Mouse (Mus musculus) neural tube, embryonic 11.5 days (tissue): Measurements from ENCODE around the gene Pdzd2. TPM values are rescaled to one million over a fixed set of nuclear protein-coding genes. Genes with fewer than 3 reads are reported as not detected.

Source experiments
- ATAC-seq: fragments of 200-750 bp; cut with Nextera tagmentation; 2 replicates; pipeline ENCODE4 v1.8.0; 2017; ENCODE audit warnings: moderate number of reproducible peaks, mild to moderate bottlenecking, moderate TSS enrichment, moderate library complexity; ENCODE audit not compliant: insufficient read depth, low FRiP score, low TSS enrichment
- DNase-seq: peaks from one replicate; pipeline ENCODE4 v3.0.0-alpha.2; 2015; ENCODE audit warnings: low spot score
- H3K27ac ChIP-seq: fragments of 300-500 bp; sonication (generic); 2 replicates; pipeline ENCODE4 v1.5.1; 2014; ENCODE audit warnings: low read depth, mild to moderate bottlenecking, low read length
- H3K27me3 ChIP-seq: fragments of 300-500 bp; sonication (generic); 2 replicates; pipeline ENCODE4 v1.6.1; 2014; ENCODE audit warnings: mild to moderate bottlenecking, low read length, mixed read lengths; ENCODE audit not compliant: control insufficient read depth, insufficient read depth
- H3K36me3 ChIP-seq: fragments of 300-500 bp; sonication (generic); 2 replicates; pipeline ENCODE4 v1.6.1; 2014; ENCODE audit warnings: mild to moderate bottlenecking, low read length, moderate library complexity, mixed read lengths; ENCODE audit not compliant: control insufficient read depth, insufficient read depth
- H3K4me1 ChIP-seq: fragments of 300-500 bp; sonication (generic); 2 replicates; pipeline ENCODE4 v1.6.1; 2014; ENCODE audit warnings: low read length, mixed read lengths; ENCODE audit not compliant: control insufficient read depth, insufficient read depth
- H3K4me2 ChIP-seq: fragments of 300-500 bp; sonication (generic); 2 replicates; pipeline ENCODE4 v1.6.1; 2014; ENCODE audit warnings: low read depth, mild to moderate bottlenecking, moderate library complexity
- H3K4me3 ChIP-seq: fragments of 300-500 bp; sonication (generic); 2 replicates; pipeline ENCODE4 v1.5.1; 2014; ENCODE audit warnings: low read depth, low read length
- H3K9ac ChIP-seq: fragments of 300-500 bp; sonication (generic); 2 replicates; pipeline ENCODE4 v1.6.1; 2014; ENCODE audit warnings: mild to moderate bottlenecking, low read length
- H3K9me3 ChIP-seq: fragments of 300-500 bp; sonication (generic); 2 replicates; pipeline ENCODE4 v1.6.1; 2016; ENCODE audit warnings: low read length; ENCODE audit not compliant: control insufficient read depth
- WGBS: fragments of 180-500 bp; shearing (Covaris S2); extraction: QIAGEN DNeasy Blood & Tissue Kit; methylation state at CpG from one replicate; pipeline ENCODE4 v1.1.7; 2014; 5-methylcytosine and 5-hydroxymethylcytosine counted together
- polyA plus RNA-seq: library from polyadenylated mRNA; unstranded; fragments of >200 nt; fragmentation: Nextera tagmentation; extraction: Ambion mirVana; gene quantifications from 2 replicates; pipeline ENCODE4 v1.2.1, GENCODE M21; 2014

Pdzd2 gene
- polyA plus RNA-seq, 1 experiment from 2014 or later, result 4.8 TPM

DNA sequence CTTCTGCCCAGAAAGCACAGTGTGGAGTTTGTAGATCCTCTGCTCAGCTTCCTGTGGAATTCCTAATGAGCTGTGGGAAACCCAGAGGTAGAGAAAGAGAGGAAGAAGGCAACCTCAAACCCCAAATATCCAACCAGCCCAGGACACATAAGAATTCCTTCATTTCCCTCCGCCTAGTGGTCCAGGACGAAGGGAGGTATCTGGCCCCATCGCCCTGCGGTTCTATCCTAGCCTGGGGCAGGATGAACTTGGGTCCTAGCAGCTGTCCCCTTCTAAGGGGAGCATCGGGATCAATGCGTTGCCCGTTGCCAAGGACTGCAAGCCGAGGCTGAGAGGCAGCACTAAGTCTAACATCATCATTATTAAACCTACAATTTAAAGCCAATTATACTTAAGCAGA is 104.8 kb downstream of the Pdzd2 start:
- Histone ChIP-seq H3K4me1 (peaks cover 2% of the 10 kb centered on the region; the same call in 1 of the 2 replicates), H3K27ac (no peak overlapping the region), H3K36me3 (no peaks in the 10 kb centered on the region), H3K27me3 (no peaks in the 10 kb centered on the region), H3K9me3 (no peaks in the 10 kb centered on the region), H3K4me2 (no peak overlapping the region), H3K9ac (no peak overlapping the region), H3K4me3 (no peak overlapping the region)
- ATAC-seq, result no peak
- WGBS, result 91% methylated on average over 8 of the region's 8 CpGs
- no peak for DNase-seq

DNA sequence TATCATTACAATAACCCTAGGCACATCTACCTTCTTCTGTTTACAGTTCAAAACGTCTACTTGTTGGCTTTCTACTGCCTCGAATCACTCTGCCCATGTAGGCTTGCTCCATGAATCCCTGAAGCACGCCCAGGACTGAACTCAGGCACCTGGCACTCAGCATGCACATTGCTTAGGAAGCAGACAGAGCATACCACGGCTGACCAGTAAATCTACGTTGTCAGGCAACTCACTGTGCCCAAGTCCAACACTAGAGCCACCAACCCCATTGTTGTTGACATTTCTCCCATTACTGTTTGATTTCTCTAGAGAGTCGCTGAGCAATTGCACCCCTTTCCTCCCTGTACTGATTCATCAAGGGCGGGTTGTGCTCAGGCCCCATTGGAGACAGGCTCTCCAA is 110.6 kb downstream of the Pdzd2 start:
- no peak for DNase-seq
- no peak for ATAC-seq
- WGBS, result 86% methylated on average over 7 of the region's 7 CpGs

DNA sequence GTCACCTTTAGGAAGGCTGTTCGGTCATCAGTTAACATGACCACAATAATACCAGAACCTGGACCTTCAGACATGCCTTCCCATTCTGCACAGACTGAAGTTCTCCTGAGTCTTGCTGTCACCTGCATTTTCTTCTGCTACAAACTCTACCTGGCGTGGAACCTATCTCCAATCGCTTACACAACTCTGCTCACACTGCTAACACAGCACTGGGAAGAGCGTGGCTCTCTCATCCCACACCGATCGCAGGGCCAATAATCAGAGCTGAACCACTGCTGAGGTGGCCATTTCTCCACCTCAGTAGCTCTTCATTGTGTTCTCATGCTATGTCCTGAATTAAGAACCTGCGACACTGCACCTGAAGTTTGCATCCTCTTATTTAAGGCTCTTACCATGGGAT is 111.3 kb downstream of the Pdzd2 start:
- WGBS, result 94% methylated on average over 7 of the region's 7 CpGs
- DNase-seq (no peak), ATAC-seq (no peak)
- Histone ChIP-seq H3K36me3 (no peaks in the 10 kb centered on the region), H3K4me3 (no peak overlapping the region), H3K4me2 (no peak overlapping the region), H3K27me3 (no peaks in the 10 kb centered on the region), H3K9ac (no peak overlapping the region), H3K27ac (no peak overlapping the region), H3K4me1 (peaks cover 6% of the 10 kb centered on the region; the same call in 1 of the 2 replicates), H3K9me3 (no peaks in the 10 kb centered on the region)

More for the DNA sequence above, 110.6 kb downstream of the Pdzd2 start:
- Histone ChIP-seq H3K27me3 (no peaks in the 10 kb centered on the region), H3K9ac (no peak overlapping the region), H3K27ac (no peak overlapping the region), H3K4me3 (no peak overlapping the region), H3K4me2 (no peak overlapping the region), H3K36me3 (no peaks in the 10 kb centered on the region), H3K4me1 (peaks cover 6% of the 10 kb centered on the region; the same call in 1 of the 2 replicates), H3K9me3 (no peaks in the 10 kb centered on the region)

DNA sequence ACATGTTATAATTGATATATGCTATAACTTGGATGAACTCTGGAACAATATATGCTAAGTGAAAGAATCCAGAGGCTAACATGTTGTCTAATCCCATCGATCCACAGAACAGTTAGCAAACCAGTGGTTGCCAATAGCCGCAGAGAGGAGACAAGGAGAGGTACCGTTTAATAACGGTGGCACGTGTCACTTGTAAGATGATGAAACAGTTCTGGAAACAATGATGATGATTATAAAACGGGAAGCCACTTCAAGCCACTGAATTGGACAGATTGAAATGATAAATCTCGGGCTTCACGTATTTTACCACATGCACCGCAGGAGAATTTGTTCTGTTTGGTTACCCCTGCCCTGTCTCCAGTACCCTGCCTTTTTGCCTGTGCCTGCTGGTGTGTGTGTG is 112.8 kb downstream of the Pdzd2 start:
- Histone ChIP-seq H3K27me3 (no peaks in the 10 kb centered on the region), H3K4me2 (no peak overlapping the region), H3K9me3 (no peaks in the 10 kb centered on the region), H3K4me3 (no peak overlapping the region), H3K9ac (no peak overlapping the region), H3K36me3 (no peaks in the 10 kb centered on the region), H3K4me1 (peaks cover 6% of the 10 kb centered on the region; the same call in 1 of the 2 replicates), H3K27ac (no peak overlapping the region)
- DNase-seq (no peak), ATAC-seq (no peak)
- 91% methylated on average over 9 of the region's 9 CpGs for WGBS

DNA sequence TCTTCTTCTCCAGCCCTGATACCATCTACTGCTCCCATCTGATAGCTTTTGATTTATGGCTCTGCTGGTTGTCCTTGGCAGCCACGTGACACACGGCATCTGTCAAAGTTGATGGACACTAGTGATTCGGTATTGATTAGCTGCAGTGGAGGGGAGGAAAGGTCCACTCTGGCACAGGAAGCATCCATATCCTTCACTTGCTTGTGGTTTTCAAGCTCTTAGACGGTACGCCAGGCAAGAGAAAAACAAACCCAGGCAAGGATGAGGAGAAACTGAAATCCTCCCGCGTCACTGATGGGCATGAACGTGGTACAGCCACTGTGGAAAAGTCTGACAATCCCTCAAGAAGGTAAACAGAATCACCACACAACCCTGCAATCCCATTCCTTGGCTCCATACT is 113.6 kb downstream of the Pdzd2 start:
- no peak overlapping the region for H3K4me2 ChIP-seq
- 0 out of 2 replicates have a peak, but pooled peaks cover 4% of the 10 kb centered on the region for H3K4me1 ChIP-seq
- H3K4me3 ChIP-seq, result no peak overlapping the region
- H3K27me3 ChIP-seq, result no peaks in the 10 kb centered on the region
- 71% methylated on average over 8 of the region's 8 CpGs for WGBS
- DNase-seq (no peak), ATAC-seq (no peak)
- H3K36me3 ChIP-seq, result no peaks in the 10 kb centered on the region
- no peaks in the 10 kb centered on the region for H3K9me3 ChIP-seq
- H3K9ac ChIP-seq, result no peak overlapping the region
- H3K27ac ChIP-seq, result peak overlapping the region; percentile 29; the same call in 1 of the 2 replicates

DNA sequence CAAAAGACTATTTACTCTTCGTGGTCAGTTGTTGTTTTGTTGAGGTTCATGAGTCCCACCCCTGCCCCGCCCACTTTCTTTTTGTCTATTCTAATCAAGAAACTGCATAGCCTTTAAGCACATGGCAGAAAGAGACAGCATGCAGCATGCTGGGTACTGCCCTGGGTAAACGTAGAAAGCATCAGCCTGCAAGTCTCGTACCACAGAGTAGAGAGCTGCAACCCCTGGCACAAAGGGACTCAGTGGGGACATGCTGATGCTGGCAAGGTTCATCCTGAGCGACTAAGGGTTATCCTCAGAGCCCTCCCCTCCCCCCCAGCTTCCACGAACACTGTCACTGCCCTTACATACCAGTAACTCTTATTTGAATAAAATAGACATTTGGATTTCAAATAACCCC is 114.2 kb downstream of the Pdzd2 start:
- no peaks in the 10 kb centered on the region for H3K9me3 ChIP-seq
- no peaks in the 10 kb centered on the region for H3K36me3 ChIP-seq
- no peak overlapping the region for H3K27ac ChIP-seq
- no peak overlapping the region for H3K9ac ChIP-seq
- 0 out of 2 replicates have a peak, but pooled peaks cover 4% of the 10 kb centered on the region for H3K4me1 ChIP-seq
- H3K4me3 ChIP-seq, result no peak overlapping the region
- no peak for DNase-seq
- ATAC-seq, result no peak
- H3K4me2 ChIP-seq, result no peak overlapping the region
- no peaks in the 10 kb centered on the region for H3K27me3 ChIP-seq
- 59% methylated on average over 6 of the region's 6 CpGs for WGBS

DNA sequence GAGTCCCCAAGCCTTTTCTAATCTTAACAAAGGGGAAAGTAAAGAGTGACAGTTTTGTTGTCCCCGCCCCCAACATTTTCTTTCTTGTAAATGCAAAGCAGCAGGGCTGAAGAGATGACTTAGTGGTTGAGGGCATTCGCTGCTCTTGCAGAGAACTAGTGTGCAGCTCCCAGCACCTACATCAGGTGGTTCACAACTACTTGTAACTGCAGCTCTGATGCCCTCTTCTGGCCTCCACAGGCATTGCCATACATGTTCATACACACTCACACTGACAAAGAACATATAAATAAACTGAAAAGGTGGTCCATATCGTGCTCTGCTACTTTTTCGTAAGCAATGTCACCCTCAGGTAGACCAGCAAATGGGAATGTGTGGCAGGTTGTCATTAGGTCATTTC is 116.2 kb downstream of the Pdzd2 start:
- H3K27me3 ChIP-seq, result no peaks in the 10 kb centered on the region
- no peaks in the 10 kb centered on the region for H3K36me3 ChIP-seq
- no peak for DNase-seq
- no peak overlapping the region for H3K4me3 ChIP-seq
- no peak overlapping the region for H3K27ac ChIP-seq
- no peak for ATAC-seq
- WGBS, result 92% methylated on average over 4 of the region's 4 CpGs
- 0 out of 2 replicates have a peak, but pooled peaks cover 4% of the 10 kb centered on the region for H3K4me1 ChIP-seq
- H3K9me3 ChIP-seq, result no peaks in the 10 kb centered on the region
- H3K9ac ChIP-seq, result no peak overlapping the region
- H3K4me2 ChIP-seq, result no peak overlapping the region

DNA sequence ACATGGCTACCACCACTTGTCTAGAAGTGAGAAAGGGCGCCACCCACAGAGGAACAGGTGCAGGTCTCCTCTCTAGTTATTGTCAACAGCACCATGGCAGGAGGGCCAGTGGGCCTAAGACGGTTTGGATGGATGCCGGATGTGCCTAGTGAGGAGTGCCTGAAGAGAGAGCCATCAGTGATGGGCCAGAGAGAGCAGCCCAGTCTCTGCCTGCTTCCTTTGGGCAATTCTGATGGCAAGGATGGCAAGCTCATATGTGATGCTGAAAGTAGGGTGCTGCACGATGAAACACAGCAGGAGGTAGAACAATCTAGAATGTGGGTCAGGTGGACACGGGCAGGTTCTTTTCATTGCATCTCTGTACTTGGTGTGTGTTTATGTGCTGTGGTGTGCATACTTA is 117.0 kb downstream of the Pdzd2 start:
- WGBS, result 91% methylated on average over 5 of the region's 5 CpGs
- Histone ChIP-seq H3K9me3 (no peaks in the 10 kb centered on the region), H3K4me3 (no peak overlapping the region), H3K4me1 (0 out of 2 replicates have a peak, but pooled peaks cover 4% of the 10 kb centered on the region), H3K27ac (no peak overlapping the region), H3K4me2 (no peak overlapping the region), H3K36me3 (no peaks in the 10 kb centered on the region), H3K9ac (no peak overlapping the region), H3K27me3 (no peaks in the 10 kb centered on the region)
- DNase-seq (no peak), ATAC-seq (no peak)

DNA sequence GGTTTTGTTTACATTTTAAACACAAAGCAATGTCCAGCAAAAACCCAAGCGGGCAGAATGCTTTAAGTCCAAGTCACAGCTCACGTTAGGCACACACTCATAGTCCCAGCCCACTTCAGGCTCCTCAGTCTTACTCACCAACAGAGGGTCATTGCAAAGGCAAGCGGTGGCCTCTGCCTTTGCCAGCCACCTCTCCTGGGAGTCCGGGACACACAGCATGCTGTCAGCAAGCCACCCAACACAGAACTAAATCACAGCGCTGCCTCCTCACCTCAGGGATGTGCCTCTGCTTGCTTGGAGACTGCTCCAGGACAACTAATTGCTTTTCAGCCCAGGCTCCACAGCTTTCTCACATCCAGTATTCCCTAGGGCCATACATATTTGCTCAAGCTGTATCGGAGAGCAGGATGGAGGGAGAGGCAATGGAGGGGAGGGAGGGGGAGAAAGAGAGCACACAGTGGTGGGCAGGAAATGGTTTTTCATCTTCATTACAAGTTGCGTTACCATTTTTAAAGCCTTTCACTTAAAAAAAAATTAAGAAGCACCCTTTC is 117.6 kb downstream of the Pdzd2 start:
- Histone ChIP-seq H3K27ac (no peak overlapping the region), H3K4me2 (no peak overlapping the region), H3K9me3 (no peaks in the 10 kb centered on the region), H3K4me3 (no peak overlapping the region), H3K27me3 (no peaks in the 10 kb centered on the region), H3K4me1 (0 out of 2 replicates have a peak, but pooled peaks cover 4% of the 10 kb centered on the region), H3K9ac (no peak overlapping the region), H3K36me3 (no peaks in the 10 kb centered on the region)
- ATAC-seq (no peak), DNase-seq (no peak)
- WGBS, result 63% methylated on average over 7 of the region's 7 CpGs
